Mouse (Mus musculus) induced T-regulatory cell, adult 2 months (primary cell): ENCODE data around the gene Hdac5.
A peak's percentile ranks its signal among the peaks of the same experiment; 100 is the strongest.
"Not testable (repeated sequence)": the region's sequence is repeated elsewhere in the genome, so short reads cannot be mapped to it uniquely, and the experiment has no call there.

ENCODE experiments used
- DNase-seq: peaks from one replicate; pipeline ENCODE4 v3.0.0-alpha.2; 2012; ENCODE audit warnings: low read depth

Gene Hdac5

GRCm38 (mm10) chr11:102184253-102184645 lies 45.7 kb downstream of the Hdac5 start:
- no peak for DNase-seq

- no peak for DNase-seq
Observed at GRCm38 (mm10) chr11:102179836-102180235, 50.1 kb downstream of the Hdac5 start.

GRCm38 (mm10) chr11:102168689-102169088 lies 61.3 kb downstream of the Hdac5 start:
- no peak for DNase-seq

GRCm38 (mm10) chr11:102167539-102167938 lies 62.4 kb downstream of the Hdac5 start:
- DNase-seq = no peak

- no peak for DNase-seq
Observed at GRCm38 (mm10) chr11:102165971-102166722, 63.8 kb downstream of the Hdac5 start.

GRCm38 (mm10) chr11:102159781-102160180 lies 70.2 kb downstream of the Hdac5 start:
- DNase-seq = no peak

GRCm38 (mm10) chr11:102158024-102158423 lies 71.9 kb downstream of the Hdac5 start:
- not testable (repeated sequence) for DNase-seq

- DNase-seq = no peak
Observed at GRCm38 (mm10) chr11:102156786-102157089, 73.2 kb downstream of the Hdac5 start.

GRCm38 (mm10) chr11:102156039-102156785 lies 73.8 kb downstream of the Hdac5 start, which contains the start of gene Tmem101:
Tmem101 (minus strand) TSS chr11:102156404.
- DNase-seq = peak; percentile 83

- DNase-seq = no peak
Observed at GRCm38 (mm10) chr11:102147213-102147989, 82.6 kb downstream of the Hdac5 start.

- no peak for DNase-seq
Observed at GRCm38 (mm10) chr11:102146531-102146930, 83.4 kb downstream of the Hdac5 start.

GRCm38 (mm10) chr11:102146005-102146404 lies 84.0 kb downstream of the Hdac5 start:
- no peak for DNase-seq

GRCm38 (mm10) chr11:102145471-102146001 lies 84.4 kb downstream of the Hdac5 start, which contains the start of gene Nags:
Nags (plus strand) TSS chr11:102145513.
- no peak for DNase-seq

- no peak for DNase-seq
Observed at GRCm38 (mm10) chr11:102144957-102145470, 85.0 kb downstream of the Hdac5 start.
